Mouse (Mus musculus) embryonic facial prominence, embryonic 14.5 days (tissue): ENCODE results near the gene Dek. TPM values are rescaled to one million over a fixed set of nuclear protein-coding genes. Genes with fewer than 3 reads are reported as not detected.

Experiments
- ATAC-seq: fragments of 200-750 bp; cut with Nextera tagmentation; 2 replicates; pipeline ENCODE4 v1.8.0; 2017; ENCODE audit warnings: low read depth, moderate number of reproducible peaks, moderate TSS enrichment
- DNase-seq: peaks from one replicate; pipeline ENCODE4 v3.0.0-alpha.2; 2015; ENCODE audit warnings: low spot score
- H3K27ac ChIP-seq: fragments of 300-500 bp; sonication (generic); replicated peaks from 2 replicates; pipeline ENCODE4 v1.5.1; 2014; ENCODE audit warnings: low read depth, mild to moderate bottlenecking, low read length, moderate library complexity
- H3K27me3 ChIP-seq: fragments of 300-500 bp; sonication (generic); replicated peaks from 2 replicates; pipeline ENCODE4 v1.6.1; 2014; ENCODE audit warnings: low read length; ENCODE audit not compliant: control insufficient read depth, insufficient read depth
- H3K36me3 ChIP-seq: fragments of 300-500 bp; sonication (generic); 2 replicates; pipeline ENCODE4 v1.6.1; 2014; ENCODE audit warnings: low read length, mixed read lengths; ENCODE audit not compliant: control insufficient read depth, insufficient read depth
- H3K4me1 ChIP-seq: fragments of 300-500 bp; sonication (generic); 2 replicates; pipeline ENCODE4 v1.6.1; 2014; ENCODE audit warnings: antibody characterized with exemption, low read length; ENCODE audit not compliant: control insufficient read depth, insufficient read depth
- H3K4me2 ChIP-seq: fragments of 300-500 bp; sonication (generic); 2 replicates; pipeline ENCODE4 v1.6.1; 2014; ENCODE audit warnings: low read depth, mild to moderate bottlenecking, low read length, moderate library complexity, mixed read lengths
- H3K4me3 ChIP-seq: fragments of 300-500 bp; sonication (generic); 2 replicates; pipeline ENCODE4 v1.5.1; 2014; ENCODE audit warnings: low read depth, mild to moderate bottlenecking, low read length
- H3K9ac ChIP-seq: fragments of 300-500 bp; sonication (generic); 2 replicates; pipeline ENCODE4 v1.6.1; 2014; ENCODE audit warnings: low read depth, mild to moderate bottlenecking, low read length, moderate library complexity, mixed read lengths
- H3K9me3 ChIP-seq: fragments of 300-500 bp; sonication (generic); 2 replicates; pipeline ENCODE4 v1.6.1; 2016; ENCODE audit warnings: low read length; ENCODE audit not compliant: control insufficient read depth
- WGBS: fragments of 180-500 bp; shearing (Covaris S2); extraction: QIAGEN DNeasy Blood & Tissue Kit; methylation state at CpG from one replicate; pipeline ENCODE4 v1.1.7; 2014; 5-methylcytosine and 5-hydroxymethylcytosine counted together
- polyA plus RNA-seq: library from polyadenylated mRNA; unstranded; fragments of >200 nt; fragmentation: Nextera tagmentation; extraction: Ambion mirVana; gene quantifications from 2 replicates; pipeline ENCODE4 v1.2.1, GENCODE M21; 2014

Gene Dek
- polyA plus RNA-seq, 1 experiment from 2014 or later = 188 TPM

- Histone ChIP-seq H3K4me3 (peak within 1 kb of the TSS; percentile 60), H3K36me3 (no peaks in the 10 kb centered on the region), H3K4me1 (peaks cover 19% of the 10 kb centered on the region), H3K9ac (peak within 1 kb of the TSS; percentile 69), H3K4me2 (peak within 1 kb of the TSS; percentile 97), H3K27ac (peak within 1 kb of the TSS; percentile 28), H3K27me3 (peaks cover 15% of the 10 kb centered on the region), H3K9me3 (no peaks in the 10 kb centered on the region)
- peak; percentile 53; the same call in 1 of the 2 replicates for ATAC-seq
- WGBS = 2% methylated on average over 41 of the region's 55 CpGs
- peak; percentile 65 for DNase-seq
Observed at GRCm38 (mm10) chr13:47122537-47123430, 16.8 kb upstream of the Dek start, which contains the start of gene Rnf144b. Gene Rnf144b, plus strand, starts transcription at chr13:47122656.

GRCm38 (mm10) chr13:47121333-47121889 is 15.4 kb upstream of the Dek start:
- ATAC-seq (no peak), DNase-seq (no peak)
- Histone ChIP-seq H3K36me3 (no peaks in the 10 kb centered on the region), H3K4me2 (peak overlapping the region; percentile 97; the same call in 1 of the 2 replicates), H3K27me3 (peaks cover 15% of the 10 kb centered on the region), H3K4me1 (peaks cover 19% of the 10 kb centered on the region), H3K9me3 (no peaks in the 10 kb centered on the region), H3K4me3 (peak overlapping the region; percentile 60; the same call in 1 of the 2 replicates), H3K27ac (no peak overlapping the region), H3K9ac (no peak overlapping the region)
- WGBS = 35% methylated on average over 12 of the region's 12 CpGs

- 93% methylated on average over 3 of the region's 3 CpGs for WGBS
- Histone ChIP-seq H3K9ac (no peak overlapping the region), H3K4me3 (no peak overlapping the region), H3K9me3 (no peaks in the 10 kb centered on the region), H3K4me2 (no peak overlapping the region), H3K27ac (no peak overlapping the region), H3K36me3 (no peaks in the 10 kb centered on the region), H3K4me1 (no peaks in the 10 kb centered on the region; the same call in 1 of the 2 replicates), H3K27me3 (no peaks in the 10 kb centered on the region)
- ATAC-seq (no peak), DNase-seq (no peak)
Observed at GRCm38 (mm10) chr13:47116000-47116399, 10.0 kb upstream of the Dek start.

- Histone ChIP-seq H3K9ac (no peak overlapping the region), H3K4me3 (no peak overlapping the region), H3K36me3 (no peaks in the 10 kb centered on the region), H3K9me3 (no peaks in the 10 kb centered on the region), H3K4me2 (no peak overlapping the region), H3K27me3 (no peaks in the 10 kb centered on the region), H3K4me1 (no peaks in the 10 kb centered on the region; the same call in 1 of the 2 replicates), H3K27ac (no peak overlapping the region)
- ATAC-seq (no peak), DNase-seq (no peak)
- WGBS = 65% methylated on average over 3 of the region's 3 CpGs
Observed at GRCm38 (mm10) chr13:47112924-47113323, 6.9 kb upstream of the Dek start.

- Histone ChIP-seq H3K36me3 (no peaks in the 10 kb centered on the region), H3K4me2 (no peak overlapping the region), H3K27ac (no peak overlapping the region), H3K27me3 (no peaks in the 10 kb centered on the region), H3K4me3 (no peak overlapping the region), H3K9ac (no peak overlapping the region), H3K4me1 (peaks cover 4% of the 10 kb centered on the region; the same call in 1 of the 2 replicates), H3K9me3 (no peaks in the 10 kb centered on the region)
- 77% methylated on average over 3 of the region's 3 CpGs for WGBS
- DNase-seq = no peak
- ATAC-seq = no peak
Observed at GRCm38 (mm10) chr13:47112056-47112455, 6.1 kb upstream of the Dek start.

GRCm38 (mm10) chr13:47111185-47111584 is 5.2 kb upstream of the Dek start:
- no peak overlapping the region for H3K4me3 ChIP-seq
- H3K9me3 ChIP-seq = no peaks in the 10 kb centered on the region
- no peak overlapping the region for H3K27ac ChIP-seq
- peaks cover 8% of the 10 kb centered on the region; the same call in 1 of the 2 replicates for H3K4me1 ChIP-seq
- H3K36me3 ChIP-seq = no peaks in the 10 kb centered on the region
- no peak overlapping the region for H3K9ac ChIP-seq
- DNase-seq (no peak), ATAC-seq (no peak)
- H3K27me3 ChIP-seq = no peaks in the 10 kb centered on the region
- WGBS = 59% methylated on average over 3 of the region's 3 CpGs
- no peak overlapping the region for H3K4me2 ChIP-seq

GRCm38 (mm10) chr13:47109239-47109638 is 3.2 kb upstream of the Dek start:
- Histone ChIP-seq H3K9ac (no peak overlapping the region), H3K27ac (no peak overlapping the region), H3K4me1 (peaks cover 9% of the 10 kb centered on the region), H3K9me3 (no peaks in the 10 kb centered on the region), H3K4me2 (no peak overlapping the region), H3K36me3 (no peaks in the 10 kb centered on the region), H3K4me3 (no peak overlapping the region), H3K27me3 (no peaks in the 10 kb centered on the region)
- 76% methylated on average over 2 of the region's 2 CpGs for WGBS
- DNase-seq (no peak), ATAC-seq (no peak)

- DNase-seq (no peak), ATAC-seq (peak; percentile 4; the same call in 1 of the 2 replicates)
- Histone ChIP-seq H3K27ac (peak overlapping the region; percentile 100), H3K4me1 (peaks cover 22% of the 10 kb centered on the region), H3K36me3 (0 out of 2 replicates have a peak, but pooled peaks cover 6% of the 10 kb centered on the region), H3K9me3 (no peaks in the 10 kb centered on the region), H3K4me3 (peak overlapping the region; percentile 98), H3K4me2 (peak overlapping the region; percentile 81), H3K27me3 (no peaks in the 10 kb centered on the region), H3K9ac (peak overlapping the region; percentile 97)
- 0% methylated on average over 20 of the region's 20 CpGs for WGBS
Observed at GRCm38 (mm10) chr13:47106580-47106888, 533 bp upstream of the Dek start.
